Mouse (Mus musculus) left cerebral cortex, postnatal 14 days (tissue): ENCODE measurements around the gene Tmem125. TPM values are rescaled to one million over a fixed set of nuclear protein-coding genes. Genes with fewer than 3 reads are reported as not detected.
A peak's percentile ranks its signal among the peaks of the same experiment; 100 is the strongest.
"Not testable (repeated sequence)": the region's sequence is repeated elsewhere in the genome, so short reads cannot be mapped to it uniquely, and the experiment has no call there.

Experiments
- DNase-seq, 2 experiments: peaks; one replicate each; pipeline ENCODE4 v3.0.0; 2021 to 2022; ENCODE audit warnings: low spot score in 2 of 2, mixed read lengths in 1 of 2
- intact Hi-C: fragments of 180-260 bp; cut with DNase I; formaldehyde crosslinking; loops from one replicate; pipeline ENCODE4 v1.15.1; 2025
- total RNA-seq, 2 experiments: library from RNA; stranded (reverse); gene quantifications; 2 replicates each; pipeline ENCODE4 v1.2.3; 2021

Gene Tmem125
- total RNA-seq, 2 experiments from 2014 or later, result 6.0 to 7.9 TPM

DNA sequence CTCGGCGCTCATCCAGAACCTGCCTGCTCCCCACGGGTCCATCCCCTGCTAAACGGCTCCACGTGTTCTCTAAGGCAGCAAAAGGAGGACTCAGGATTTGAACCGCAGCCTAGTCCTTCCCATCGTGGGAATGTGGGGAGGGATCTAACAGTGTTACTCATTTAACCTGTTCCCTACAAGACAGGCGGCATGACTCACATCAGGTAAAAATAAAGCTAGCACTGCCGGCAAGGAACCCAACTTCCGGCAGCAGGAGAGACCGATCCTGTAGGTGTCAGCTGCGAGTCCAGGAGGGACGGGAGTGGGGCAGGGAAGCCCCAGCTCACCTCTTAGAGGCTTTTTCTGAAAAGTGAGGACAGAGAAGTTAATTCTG is 700 bp downstream of the Tmem125 start:
- intact Hi-C loops, result no loop called here
- DNase-seq, result peak; percentile 43 to 53

DNA sequence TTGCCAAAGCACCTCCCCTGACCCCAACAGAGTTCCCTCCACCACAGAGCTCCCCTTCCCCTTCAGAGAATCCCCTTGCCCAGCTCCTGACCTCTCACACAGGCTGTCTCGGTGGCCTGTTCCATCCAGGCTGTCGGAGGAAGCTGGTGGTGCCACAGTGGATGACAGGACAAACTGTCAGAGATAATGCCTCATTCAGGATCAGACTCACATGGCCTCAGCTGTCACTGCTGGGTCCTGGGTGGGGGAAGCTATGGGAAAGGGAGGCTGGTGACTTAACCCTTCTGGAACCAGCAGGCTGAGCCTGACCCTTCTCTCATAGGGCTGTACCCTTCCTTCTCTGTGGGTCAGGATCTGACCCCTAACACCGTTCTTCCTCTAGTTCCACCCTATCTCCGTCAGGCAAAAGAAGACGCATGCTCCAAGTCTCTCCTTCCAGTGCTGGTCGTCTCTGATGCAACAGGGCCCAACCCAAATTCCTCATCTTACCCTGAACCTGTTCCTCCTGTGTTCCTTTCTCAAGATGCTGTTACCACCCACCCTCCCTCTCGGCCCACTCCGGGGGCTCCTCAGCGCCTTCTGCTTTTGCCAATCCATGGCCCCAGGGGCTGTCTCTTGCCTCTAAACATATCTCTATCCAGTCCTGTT is 1.2 kb downstream of the Tmem125 start:
- DNase-seq, result no peak
- intact Hi-C loops, result no loop called here

- no peak for DNase-seq
- intact Hi-C loops, result no loop called here
Measured at GRCm38 (mm10) chr4:118539904-118540303, 3.9 kb downstream of the Tmem125 start.

DNA sequence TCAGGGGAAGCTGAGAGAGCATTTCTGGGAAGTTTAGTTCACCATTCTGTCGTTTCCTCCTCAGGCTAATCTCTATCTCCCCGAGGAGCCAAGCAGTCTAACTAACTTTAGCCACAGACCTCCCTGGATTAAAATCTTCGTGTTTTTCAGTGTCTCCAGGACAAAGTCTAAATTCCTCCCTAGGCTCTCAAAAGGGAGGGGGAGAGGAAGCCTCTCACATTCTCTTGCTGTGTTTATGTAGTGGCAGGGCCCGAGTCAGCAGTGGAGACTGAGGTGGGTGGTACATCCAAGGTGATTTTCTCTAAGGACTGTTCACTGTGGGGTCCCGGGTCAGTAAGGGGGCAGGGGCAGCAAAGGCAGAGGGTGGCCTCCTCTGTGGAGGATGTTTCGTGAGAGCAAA is 6.0 kb downstream of the Tmem125 start:
- intact Hi-C loops, result no loop called here
- DNase-seq, result no peak

DNA sequence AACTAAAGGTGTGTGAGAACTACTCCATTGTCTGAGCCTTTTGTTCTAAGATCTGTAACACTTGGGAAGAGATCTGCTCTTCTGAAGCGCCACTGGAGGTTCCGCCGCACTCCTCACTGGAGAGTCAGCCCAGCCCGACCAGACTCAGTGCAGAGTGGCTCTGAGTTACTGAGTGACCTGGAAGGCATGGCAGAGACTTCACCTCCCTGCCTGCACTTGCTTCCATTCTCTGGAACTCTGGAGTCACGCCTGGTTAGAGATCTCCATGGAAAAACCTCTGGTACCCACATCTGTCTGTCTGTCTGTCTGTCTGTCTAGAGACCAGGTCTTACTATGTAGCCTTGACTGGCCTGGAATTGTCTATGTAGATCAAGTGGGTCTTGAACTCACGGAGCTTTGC is 8.2 kb downstream of the Tmem125 start:
- intact Hi-C loops, result no loop called here
- DNase-seq, result no peak

DNA sequence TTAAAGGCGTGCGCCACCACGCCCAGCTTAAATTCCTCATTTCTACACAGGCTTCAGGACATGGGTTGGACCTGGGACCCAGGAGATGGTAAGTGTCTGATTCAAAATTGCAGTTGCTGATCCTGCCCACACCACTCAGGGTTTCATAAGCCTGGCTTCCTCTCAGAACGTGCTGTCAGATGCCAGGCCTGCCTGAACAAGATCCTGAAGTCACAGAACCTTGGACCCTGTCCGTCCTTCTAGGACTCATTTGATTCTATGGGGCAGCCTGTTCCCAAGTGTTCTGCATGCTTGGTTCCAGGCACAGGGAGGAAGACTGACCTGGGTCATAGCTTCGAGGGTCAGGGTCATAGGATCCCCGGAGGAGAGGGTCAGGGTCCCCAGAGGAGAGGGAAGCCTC is 10.2 kb downstream of the Tmem125 start:
- no peak for DNase-seq
- intact Hi-C loops, result no loop called here

GRCm38 (mm10) chr4:118533156-118533555 is 10.7 kb downstream of the Tmem125 start:
- intact Hi-C loops, result no loop called here
- DNase-seq, result no peak

- no peak for DNase-seq
- intact Hi-C loops, result no loop called here
Measured at GRCm38 (mm10) chr4:118532663-118533062, 11.2 kb downstream of the Tmem125 start.

- intact Hi-C loops, result no loop called here
- DNase-seq, result no peak
Measured at GRCm38 (mm10) chr4:118527720-118528119, 16.1 kb downstream of the Tmem125 start.

- intact Hi-C loops, result no loop called here
- DNase-seq, result no peak
Measured at GRCm38 (mm10) chr4:118527335-118527681, 16.5 kb downstream of the Tmem125 start.

DNA sequence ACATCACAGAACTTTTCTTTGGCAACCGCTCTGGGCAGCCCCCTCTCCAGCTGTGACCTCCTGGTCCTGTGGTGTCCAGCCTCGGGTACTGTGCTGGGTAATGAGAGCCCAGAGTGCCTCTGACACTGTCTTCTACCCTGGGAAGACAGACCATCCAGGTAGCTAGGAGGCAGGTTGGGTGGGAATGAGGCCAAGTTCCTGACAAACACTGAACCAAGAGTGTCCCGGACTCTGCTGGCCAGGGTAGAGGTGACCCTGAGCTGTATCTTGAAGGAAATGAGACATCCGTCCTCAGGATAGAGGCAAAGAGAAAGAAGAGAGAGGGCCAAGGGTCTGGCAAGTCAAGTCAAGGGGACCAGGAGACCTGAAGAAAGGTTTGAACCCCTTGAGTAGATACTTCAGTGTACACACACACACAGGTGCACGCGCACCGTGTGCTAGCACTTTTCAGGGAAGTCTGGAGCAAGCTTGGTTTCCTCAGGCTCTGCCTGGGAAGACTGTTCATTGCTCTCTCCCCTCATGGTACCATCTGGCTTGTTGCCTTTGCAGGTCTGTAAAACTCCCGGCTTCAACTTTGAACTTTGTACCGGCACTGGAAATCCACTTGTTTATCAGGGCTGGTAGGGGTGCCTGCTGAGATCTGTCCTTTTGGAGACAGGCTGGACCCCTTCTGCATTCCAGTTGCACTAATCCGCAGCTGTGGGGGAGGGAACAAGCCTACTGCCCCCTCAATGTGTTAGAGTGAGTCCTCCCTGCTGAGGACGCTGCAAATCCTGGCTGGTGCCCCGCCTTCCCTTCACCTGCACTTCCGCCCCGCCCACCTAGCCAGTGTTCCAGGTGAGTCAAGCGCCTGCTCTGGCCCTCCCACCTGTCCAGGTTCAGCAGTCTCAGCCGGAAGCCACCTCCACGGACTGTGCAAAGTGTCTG is 17.2 kb downstream of the Tmem125 start, which contains the start of gene 2610528J11Rik:
2610528J11Rik (plus strand) TSS at position 592 of the 927 bp plus-strand sequence.
- intact Hi-C loops, result no loop called here
- DNase-seq, result no peak

- intact Hi-C loops, result no loop called here
- no peak for DNase-seq
Measured at GRCm38 (mm10) chr4:118525779-118526178, 18.1 kb downstream of the Tmem125 start.

DNA sequence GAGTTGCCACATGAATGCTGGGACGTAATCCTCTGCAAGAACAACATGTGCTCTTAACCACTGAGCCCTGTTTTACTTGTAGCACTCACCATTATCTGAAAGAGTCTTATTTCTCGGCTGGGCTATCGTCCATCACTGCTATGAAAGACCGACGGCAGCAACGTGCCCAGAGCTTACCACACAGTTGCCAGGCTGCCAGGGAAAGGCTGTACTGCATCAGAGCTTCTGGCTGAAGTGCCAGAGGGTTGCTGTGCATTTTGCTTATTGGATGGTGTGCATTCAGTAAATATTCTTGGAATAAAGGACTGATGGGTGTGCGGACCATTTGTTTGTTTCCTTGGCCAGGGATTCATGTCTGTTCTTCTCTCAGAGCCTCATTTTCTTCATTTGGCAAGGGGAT is 19.9 kb downstream of the Tmem125 start:
- DNase-seq, result no peak
- intact Hi-C loops, result no loop called here

DNA sequence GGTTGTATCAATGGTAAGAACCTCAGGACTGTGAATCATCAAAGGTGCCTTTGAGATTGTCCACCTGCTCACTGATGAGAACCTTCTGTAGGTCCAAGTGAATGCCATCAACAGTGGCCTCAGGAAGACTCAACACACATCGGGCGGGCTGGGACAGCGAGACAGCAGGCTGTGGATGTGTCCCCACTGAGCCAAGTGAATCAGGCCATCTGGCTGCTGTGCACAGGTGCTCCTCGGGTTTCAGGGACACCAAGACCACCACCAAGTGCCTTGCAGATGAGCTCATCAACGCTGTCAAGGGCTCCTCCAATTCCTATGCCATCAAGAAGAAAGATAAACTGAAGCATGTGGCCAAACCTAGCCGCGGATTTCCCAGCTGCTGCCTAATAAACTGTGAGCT is 21.6 kb downstream of the Tmem125 start:
- intact Hi-C loops, result no loop called here
- no peak for DNase-seq

DNA sequence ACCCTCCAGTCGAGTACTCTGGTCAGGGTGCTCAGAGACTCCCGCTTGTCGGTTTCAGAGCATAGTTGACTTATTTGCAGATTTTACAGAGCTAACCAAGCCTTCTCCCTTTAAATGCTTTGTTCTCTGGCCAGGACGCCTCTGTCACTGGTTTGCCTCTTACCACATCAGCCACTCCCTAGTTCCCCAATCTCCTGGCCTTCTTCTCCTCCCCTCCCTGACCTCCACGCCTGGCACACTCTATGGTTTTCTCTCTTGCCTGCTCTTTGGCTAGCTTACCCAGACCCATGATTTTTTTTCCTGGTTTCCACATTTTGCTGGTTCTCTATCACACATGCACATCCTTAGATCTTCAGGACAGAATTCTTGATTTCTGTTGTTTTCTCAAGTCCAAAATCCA is 25.6 kb downstream of the Tmem125 start:
- no peak for DNase-seq
- intact Hi-C loops, result no loop called here

- intact Hi-C loops, result no loop called here
- peak in 1 of 2 experiments; percentile 12 for DNase-seq
Measured at GRCm38 (mm10) chr4:118517497-118518146, 26.2 kb downstream of the Tmem125 start.

DNA sequence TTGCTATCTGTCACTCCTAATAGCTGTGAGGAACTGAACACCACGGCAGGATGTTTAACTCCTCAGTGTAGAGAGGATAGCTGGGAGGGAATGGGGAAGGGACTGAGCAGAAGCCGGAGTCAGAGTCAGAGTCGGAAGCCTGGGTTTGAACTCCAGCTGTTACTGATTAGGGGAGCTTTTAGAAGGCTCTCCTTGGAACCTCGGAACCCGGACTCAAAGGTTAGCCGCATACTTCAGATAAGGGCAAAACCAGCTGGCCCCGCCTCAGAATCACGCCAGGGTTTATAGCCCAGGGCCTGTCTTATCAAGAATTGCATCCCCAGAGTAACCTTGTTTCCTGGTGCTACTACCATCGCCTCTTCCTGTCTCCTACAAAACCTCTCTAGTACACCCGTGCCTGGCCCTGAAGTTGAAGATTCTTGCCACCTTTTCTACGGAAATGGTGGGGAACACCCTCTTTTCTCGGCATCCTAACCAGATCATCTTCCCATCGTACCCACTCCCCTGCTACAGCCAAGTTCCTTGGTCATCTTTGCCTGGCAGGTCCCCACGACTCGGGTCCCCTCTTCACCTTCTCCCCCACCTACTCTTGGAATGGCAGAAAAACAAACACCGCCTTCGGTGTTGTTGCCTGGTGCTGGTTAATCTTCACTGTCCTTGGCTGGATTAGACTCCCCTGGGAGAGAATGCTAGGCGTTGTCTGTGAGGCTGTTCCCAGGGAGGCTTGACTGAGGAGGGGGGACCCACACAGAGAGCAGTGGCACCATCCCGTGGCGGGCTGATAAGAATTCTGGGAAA is 26.9 kb downstream of the Tmem125 start:
- intact Hi-C loops, result no loop called here
- DNase-seq, result no peak

GRCm38 (mm10) chr4:118509050-118509449 is 34.8 kb downstream of the Tmem125 start:
- intact Hi-C loops, result loop anchor here (10.0 kb wide), 1 partner anchor 54 kb away; the partner anchor contains the start of gene Mpl
- DNase-seq, result no peak

GRCm38 (mm10) chr4:118507171-118507570 is 36.7 kb downstream of the Tmem125 start:
- intact Hi-C loops, result loop anchor here (10.0 kb wide), 1 partner anchor 52 kb away; the partner anchor contains the start of gene Mpl
- DNase-seq, result not testable (repeated sequence)
